Mouse (Mus musculus) midbrain, postnatal 0 days (tissue): Measurements from ENCODE around the gene Lmo1. TPM values are rescaled to one million over a fixed set of nuclear protein-coding genes. Genes with fewer than 3 reads are reported as not detected.

Experiments
- ATAC-seq: fragments of 200-750 bp; cut with Nextera tagmentation; 2 replicates; pipeline ENCODE4 v1.8.0; 2017; ENCODE audit warnings: moderate number of reproducible peaks, mild to moderate bottlenecking, moderate TSS enrichment, moderate library complexity; ENCODE audit not compliant: low FRiP score
- DNase-seq: peaks from one replicate; pipeline ENCODE4 v3.0.0-alpha.2; 2015; ENCODE audit warnings: low spot score
- H3K27ac ChIP-seq: fragments of 300-500 bp; sonication (generic); 2 replicates; pipeline ENCODE4 v1.5.1; 2014; ENCODE audit warnings: low read depth, mild to moderate bottlenecking, low read length, mixed read lengths
- H3K27me3 ChIP-seq: fragments of 300-500 bp; sonication (generic); 2 replicates; pipeline ENCODE4 v1.6.1; 2014; ENCODE audit warnings: low read length, control low read depth, mixed read lengths; ENCODE audit not compliant: insufficient read depth
- H3K36me3 ChIP-seq: fragments of 300-500 bp; sonication (generic); 2 replicates; pipeline ENCODE4 v1.6.1; 2014; ENCODE audit warnings: low read length, control low read depth, mixed read lengths; ENCODE audit not compliant: insufficient read depth
- H3K4me1 ChIP-seq: fragments of 300-500 bp; sonication (generic); 2 replicates; pipeline ENCODE4 v1.6.1; 2014; ENCODE audit warnings: mild to moderate bottlenecking, control low read depth, antibody characterized with exemption, low read length, mixed read lengths; ENCODE audit not compliant: insufficient read depth
- H3K4me2 ChIP-seq: fragments of 300-500 bp; sonication (generic); 2 replicates; pipeline ENCODE4 v1.6.1; 2014; ENCODE audit warnings: low read depth, mild to moderate bottlenecking, low read length, mixed read lengths; ENCODE audit not compliant: poor library complexity, severe bottlenecking
- H3K4me3 ChIP-seq: fragments of 300-500 bp; sonication (generic); 2 replicates; pipeline ENCODE4 v1.5.1; 2014; ENCODE audit warnings: low read depth, mild to moderate bottlenecking, low read length, moderate library complexity
- H3K9ac ChIP-seq: fragments of 300-500 bp; sonication (generic); replicated peaks from 2 replicates; pipeline ENCODE4 v1.6.1; 2014; ENCODE audit warnings: mild to moderate bottlenecking, low read length, moderate library complexity, mixed read lengths; ENCODE audit not compliant: poor library complexity, severe bottlenecking
- H3K9me3 ChIP-seq: fragments of 300-500 bp; sonication (generic); 2 replicates; pipeline ENCODE4 v1.6.1; 2016; ENCODE audit warnings: low read length, control low read depth
- CTCF ChIP-seq: IDR thresholded peaks from 2 replicates; pipeline ENCODE4 v1.5.1; 2016; ENCODE audit warnings: antibody characterized with exemption, mild to moderate bottlenecking
- WGBS: fragments of 180-500 bp; shearing (Covaris S2); extraction: QIAGEN DNeasy Blood & Tissue Kit; methylation state at CpG from one replicate; pipeline ENCODE4 v1.1.7; 2014; 5-methylcytosine and 5-hydroxymethylcytosine counted together
- polyA plus RNA-seq: library from polyadenylated mRNA; unstranded; fragments of >200 nt; fragmentation: Nextera tagmentation; extraction: Ambion mirVana; gene quantifications from 2 replicates; pipeline ENCODE4 v1.2.1, GENCODE M21; 2015
- total RNA-seq: library from RNA; depleted of rRNA; stranded (reverse); fragments of >200 nt; gene quantifications from 2 replicates; pipeline ENCODE4 v1.2.3, GENCODE M21; 2014; rRNA removed

Gene Lmo1
- total RNA-seq (109 and 117 TPM in 2 replicates), polyA plus RNA-seq (109 and 121 TPM in 2 replicates)

DNA sequence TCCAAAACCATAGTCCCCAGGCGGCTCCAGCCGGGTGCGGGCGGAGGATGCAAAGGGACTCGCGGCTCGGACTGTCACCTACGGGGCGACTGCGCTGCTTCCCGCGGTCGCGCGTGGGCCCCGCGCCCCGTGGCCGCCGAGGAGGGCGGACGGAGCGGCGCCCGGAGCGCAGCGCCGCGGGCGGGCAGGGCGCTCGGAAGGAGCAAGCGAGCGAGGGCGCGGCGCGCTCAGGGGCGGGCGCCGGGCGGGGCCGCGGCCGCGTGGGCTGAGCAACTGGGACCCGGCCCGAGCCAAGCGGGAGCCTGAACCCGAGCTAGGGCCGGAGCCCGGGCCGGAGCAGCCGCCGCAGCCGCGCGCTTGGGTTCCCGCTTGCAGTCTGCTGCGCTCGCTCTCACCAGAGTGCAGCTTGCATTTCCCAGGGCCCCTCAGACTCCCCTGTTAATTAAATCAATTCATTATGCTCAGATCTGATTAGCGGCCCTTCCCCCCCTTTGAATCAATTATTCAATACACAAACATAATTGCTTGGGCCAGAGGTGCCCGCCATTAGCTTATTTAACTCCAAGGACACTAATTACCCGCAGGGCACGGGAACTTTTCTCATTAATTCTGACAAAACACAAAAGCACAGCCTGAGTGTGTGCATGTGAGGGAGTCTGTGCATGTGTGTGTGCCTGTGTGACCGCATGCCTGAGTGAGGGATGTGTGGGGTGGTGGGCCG, at the start of gene Lmo1:
Gene Lmo1, minus strand, starts transcription at position 259 of the 721 bp plus-strand sequence.
- peak; percentile 57 for ATAC-seq
- H3K4me2 ChIP-seq: peak within 1 kb of the TSS; percentile 98
- H3K4me1 ChIP-seq: peaks cover 13% of the 10 kb centered on the region; the same call in 1 of the 2 replicates
- no peaks in the 10 kb centered on the region for H3K9me3 ChIP-seq
- peak within 1 kb of the TSS; percentile 80 for H3K27ac ChIP-seq
- H3K27me3 ChIP-seq: 0 out of 2 replicates have a peak, but pooled peaks cover 6% of the 10 kb centered on the region
- TF ChIP-seq CTCF: no peak
- H3K4me3 ChIP-seq: peak within 1 kb of the TSS; percentile 70
- H3K36me3 ChIP-seq: no peaks in the 10 kb centered on the region
- WGBS: under 1% methylated on average over 63 of the region's 67 CpGs
- H3K9ac ChIP-seq: peak within 1 kb of the TSS; percentile 91
- DNase-seq: peak; percentile 34

DNA sequence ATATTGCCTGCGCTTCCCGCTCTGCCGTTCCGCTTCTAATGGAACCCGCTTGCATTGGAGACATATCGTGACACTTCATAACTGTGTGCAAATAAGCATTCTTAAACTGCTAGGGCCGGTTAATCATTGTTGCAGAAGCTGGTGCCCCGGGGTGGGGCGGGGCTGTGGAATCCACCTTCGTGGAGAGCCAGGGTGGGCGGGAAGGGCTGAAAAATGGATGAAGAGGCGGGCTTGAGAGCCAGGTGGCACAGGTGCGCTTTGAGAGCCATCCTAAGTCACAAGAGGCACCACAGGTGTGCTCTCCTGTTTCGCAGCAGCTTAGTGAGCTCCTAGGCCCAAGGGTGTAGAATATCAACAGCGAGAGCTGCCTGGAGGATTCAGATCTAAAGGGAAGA, 46.7 kb upstream of the Lmo1 start:
- no peak overlapping the region for H3K4me3 ChIP-seq
- ATAC-seq (no peak), DNase-seq (no peak)
- H3K27ac ChIP-seq: no peak overlapping the region
- 78% methylated on average over 15 of the region's 15 CpGs for WGBS
- H3K9me3 ChIP-seq: no peaks in the 10 kb centered on the region
- H3K4me2 ChIP-seq: no peak overlapping the region
- H3K4me1 ChIP-seq: no peaks in the 10 kb centered on the region
- H3K9ac ChIP-seq: no peak overlapping the region
- TF ChIP-seq CTCF: no peak
- no peaks in the 10 kb centered on the region for H3K36me3 ChIP-seq
- no peaks in the 10 kb centered on the region for H3K27me3 ChIP-seq

DNA sequence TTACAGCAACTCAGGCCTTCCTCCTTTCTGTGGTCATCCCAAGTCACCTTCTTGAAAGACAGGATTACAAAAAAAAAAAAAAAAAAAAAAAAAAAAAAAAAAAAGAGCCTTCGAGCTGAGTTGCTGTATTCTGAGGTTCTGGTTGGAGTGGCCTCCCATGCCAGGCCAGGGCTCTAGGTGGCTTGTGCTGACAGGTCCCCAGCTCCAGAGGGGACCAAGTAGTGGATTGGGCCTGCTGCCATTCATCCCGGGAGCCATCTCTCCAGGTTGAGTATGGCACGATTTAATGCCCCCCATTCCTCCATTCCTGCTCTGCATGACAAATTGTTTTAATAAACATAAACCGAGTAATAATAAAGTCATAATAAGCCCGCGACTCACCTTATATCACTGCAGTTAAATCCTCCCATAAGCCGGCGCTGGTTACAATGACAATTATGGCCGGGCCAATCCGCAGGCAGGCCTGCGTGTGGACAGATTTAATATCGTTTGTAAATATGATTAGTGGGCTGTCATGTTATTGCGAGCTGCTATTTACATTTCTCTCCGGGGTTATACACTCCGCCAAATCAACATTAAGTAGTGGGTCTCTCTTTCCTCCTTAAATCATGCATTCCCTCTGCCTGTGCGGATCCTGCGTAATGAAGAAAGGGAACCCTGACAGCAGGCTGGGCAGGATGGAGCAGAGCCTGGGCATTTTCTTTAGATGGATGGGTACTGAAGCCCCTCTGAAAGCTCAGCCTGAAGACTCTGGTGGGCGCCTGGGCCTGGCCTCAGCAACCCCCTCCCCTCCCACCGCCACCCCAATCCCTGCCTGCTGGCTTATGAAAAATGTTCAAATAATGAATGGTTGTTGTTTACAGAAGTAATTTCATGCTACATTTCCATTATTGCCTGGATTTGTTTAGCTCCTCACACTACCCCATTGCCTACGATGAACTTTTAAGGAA, 46.0 kb upstream of the Lmo1 start:
- no peaks in the 10 kb centered on the region for H3K36me3 ChIP-seq
- 67% methylated on average over 20 of the region's 20 CpGs for WGBS
- no peak overlapping the region; the same call in 1 of the 2 replicates for H3K27ac ChIP-seq
- ATAC-seq (no peak), DNase-seq (peak; percentile 38)
- H3K4me1 ChIP-seq: no peaks in the 10 kb centered on the region
- H3K4me2 ChIP-seq: no peak overlapping the region
- no peak for TF ChIP-seq CTCF
- no peaks in the 10 kb centered on the region for H3K27me3 ChIP-seq
- H3K4me3 ChIP-seq: no peak overlapping the region
- no peak overlapping the region for H3K9ac ChIP-seq
- H3K9me3 ChIP-seq: no peaks in the 10 kb centered on the region

DNA sequence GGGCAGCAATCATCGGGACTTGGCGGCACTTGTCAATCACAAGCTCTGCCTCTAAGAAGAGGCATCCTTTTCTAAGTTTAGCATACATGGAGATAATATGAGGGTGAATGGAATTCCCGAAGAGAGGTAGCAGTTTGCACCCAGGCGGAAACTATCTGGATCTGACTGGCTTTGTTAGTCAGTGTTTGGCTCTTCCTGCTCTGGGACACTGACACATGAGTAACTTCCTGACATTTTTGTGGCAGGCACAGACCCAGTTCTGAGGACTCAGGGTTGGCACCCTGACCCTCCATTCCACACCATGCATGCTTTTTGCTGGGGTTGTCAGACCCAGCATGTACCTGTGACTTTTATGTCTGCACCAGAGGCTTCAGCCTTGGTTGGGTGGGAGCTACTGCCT, 45.0 kb upstream of the Lmo1 start:
- Histone ChIP-seq H3K36me3 (no peaks in the 10 kb centered on the region), H3K4me2 (no peak overlapping the region), H3K27ac (no peak overlapping the region), H3K9me3 (no peaks in the 10 kb centered on the region), H3K4me1 (no peaks in the 10 kb centered on the region), H3K27me3 (no peaks in the 10 kb centered on the region), H3K9ac (no peak overlapping the region), H3K4me3 (no peak overlapping the region)
- no peak for TF ChIP-seq CTCF
- 70% methylated on average over 4 of the region's 4 CpGs for WGBS
- no peak for DNase-seq
- ATAC-seq: no peak

DNA sequence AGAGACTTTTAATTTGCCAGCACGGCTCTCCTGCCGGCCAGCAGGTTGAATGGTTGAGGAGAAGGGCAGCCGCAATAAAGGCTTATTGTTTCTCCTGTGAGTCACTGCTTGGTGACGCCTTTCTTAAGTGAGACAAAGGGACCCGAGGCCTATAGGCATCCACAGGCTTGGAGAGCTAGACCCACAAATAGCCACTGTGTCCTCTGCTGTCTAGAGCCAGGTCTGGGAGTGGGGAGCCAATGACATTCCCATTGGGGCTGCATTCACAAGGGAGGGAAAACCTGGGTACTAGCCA, 43.9 kb upstream of the Lmo1 start:
- Histone ChIP-seq H3K4me2 (no peak overlapping the region), H3K36me3 (no peaks in the 10 kb centered on the region), H3K4me1 (no peaks in the 10 kb centered on the region), H3K4me3 (no peak overlapping the region), H3K9ac (no peak overlapping the region), H3K9me3 (no peaks in the 10 kb centered on the region), H3K27ac (no peak overlapping the region), H3K27me3 (no peaks in the 10 kb centered on the region)
- ATAC-seq (no peak), DNase-seq (peak; percentile 13)
- WGBS: 26% methylated on average over 5 of the region's 5 CpGs
- no peak for TF ChIP-seq CTCF
